Mouse (Mus musculus) heart, postnatal 36 days (tissue): ENCODE results near the gene Gbp5. TPM values are rescaled to one million over a fixed set of nuclear protein-coding genes. Genes with fewer than 3 reads are reported as not detected.
A peak's percentile ranks its signal among the peaks of the same experiment; 100 is the strongest.
"Not testable (repeated sequence)": the region's sequence is repeated elsewhere in the genome, so short reads cannot be mapped to it uniquely, and the experiment has no call there.

Experiments used
- DNase-seq, 2 experiments: peaks; one replicate each; pipeline ENCODE4 v3.0.0; 2021 to 2022
- intact Hi-C: fragments of 180-260 bp; cut with DNase I; formaldehyde crosslinking; loops from one replicate; pipeline ENCODE4 v1.15.1; 2025
- total RNA-seq, 2 experiments: library from RNA; stranded (reverse); gene quantifications; 2 replicates each; pipeline ENCODE4 v1.2.3; 2021

The Gbp5 gene
- total RNA-seq, 2 experiments from 2014 or later, result 6.7 to 11.9 TPM

- intact Hi-C loops, result no loop called here
- no peak for DNase-seq
Observed at GRCm38 (mm10) chr3:142533185-142533584, 39.4 kb downstream of the Gbp5 start.

- intact Hi-C loops, result no loop called here
- DNase-seq, result no peak
Observed at GRCm38 (mm10) chr3:142535667-142536066, 41.9 kb downstream of the Gbp5 start.

- intact Hi-C loops, result no loop called here
- no peak for DNase-seq
Observed at GRCm38 (mm10) chr3:142541391-142541790, 47.6 kb downstream of the Gbp5 start.

- intact Hi-C loops, result not testable (repeated sequence)
Observed at GRCm38 (mm10) chr3:142542776-142543175, 49.0 kb downstream of the Gbp5 start.

GRCm38 (mm10) chr3:142546690-142547089, 52.9 kb downstream of the Gbp5 start:
- no peak for DNase-seq
- intact Hi-C loops, result no loop called here

More at GRCm38 (mm10) chr3:142542776-142543175, 49.0 kb downstream of the Gbp5 start:
- DNase-seq, result not testable (repeated sequence)

GRCm38 (mm10) chr3:142550052-142550676, 56.4 kb downstream of the Gbp5 start:
- no peak for DNase-seq
- intact Hi-C loops, result no loop called here

- intact Hi-C loops, result no loop called here
- DNase-seq, result no peak
Observed at GRCm38 (mm10) chr3:142554601-142555000, 60.8 kb downstream of the Gbp5 start.

GRCm38 (mm10) chr3:142555623-142556022, 61.8 kb downstream of the Gbp5 start:
- intact Hi-C loops, result no loop called here
- no peak for DNase-seq

- peak; percentile 53 to 59 for DNase-seq
- intact Hi-C loops, result loop anchor here (1.0 to 10.0 kb wide), 4 partner anchors 29 to 145 kb away; partner anchors contain the start of genes Gbp2, Gbp5, Gbp7 and Kyat3
Observed at GRCm38 (mm10) chr3:142559632-142560228, 66.0 kb downstream of the Gbp5 start, which contains the start of gene Gbp3. Gene Gbp3, plus strand, starts transcription at chr3:142560026.

GRCm38 (mm10) chr3:142560296-142560948, 66.6 kb downstream of the Gbp5 start:
- intact Hi-C loops, result loop anchor here (1.0 to 10.0 kb wide), 4 partner anchors 30 to 144 kb away; partner anchors contain the start of genes Gbp2, Gbp5, Gbp7 and Kyat3
- DNase-seq, result peak; percentile 88 to 89

- intact Hi-C loops, result loop anchor here (1.0 to 10.0 kb wide), 3 partner anchors 60 to 144 kb away; partner anchors contain the start of genes Gbp2 and Kyat3
Observed at GRCm38 (mm10) chr3:142561045-142561646, 67.4 kb downstream of the Gbp5 start.

GRCm38 (mm10) chr3:142561666-142562065, 67.9 kb downstream of the Gbp5 start:
- intact Hi-C loops, result loop anchor here (1.0 to 10.0 kb wide), 3 partner anchors 59 to 143 kb away; partner anchors contain the start of genes Gbp2 and Kyat3
- DNase-seq, result no peak

More at GRCm38 (mm10) chr3:142561045-142561646, 67.4 kb downstream of the Gbp5 start:
- DNase-seq, result no peak

- intact Hi-C loops, result loop anchor here (10.0 kb wide), 1 partner anchor 137 kb away; the partner anchor contains the start of gene Kyat3
Observed at GRCm38 (mm10) chr3:142567490-142567889, 73.7 kb downstream of the Gbp5 start.

GRCm38 (mm10) chr3:142570738-142571137, 77.0 kb downstream of the Gbp5 start:
- no peak for DNase-seq
- intact Hi-C loops, result no loop called here

More at GRCm38 (mm10) chr3:142567490-142567889, 73.7 kb downstream of the Gbp5 start:
- DNase-seq, result not testable (repeated sequence)

Other genes with a start within 250 kb of the Gbp5 start
- 100 to 1,000 TPM; 634 to 793 TPM for gene Pdlim5, start 98.3 kb upstream of the Gbp5 start, total RNA-seq
- 10 to 100 TPM in 1 of 2 experiments, 1 to 10 TPM in 1; 8.5 to 14.3 TPM for gene Gbp7, start 36.4 kb downstream of the Gbp5 start, total RNA-seq
- 10 to 100 TPM; 15.1 to 23.8 TPM for gene Gbp3, start 66.0 kb downstream of the Gbp5 start, total RNA-seq
- under 1 TPM; 0.14 to 0.19 TPM for gene Gbp2b, start 100.9 kb downstream of the Gbp5 start, total RNA-seq
- 10 to 100 TPM; 11.3 to 16.5 TPM for gene Gbp2, start 126.6 kb downstream of the Gbp5 start, total RNA-seq
- gene Kyat3, start 207.1 kb downstream of the Gbp5 start, total RNA-seq, result 10 to 100 TPM; 23.8 to 27.9 TPM